Mouse (Mus musculus): ENCODE measurements around the gene Actr1b. TPM values are rescaled to one million over a fixed set of nuclear protein-coding genes. Genes with fewer than 3 reads are reported as not detected.
"Not testable (repeated sequence)": the region's sequence is repeated elsewhere in the genome, so short reads cannot be mapped to it uniquely, and the experiment has no call there.

Actr1b gene
- polyA plus RNA-seq, 1 experiment: 52.4 TPM

DNA sequence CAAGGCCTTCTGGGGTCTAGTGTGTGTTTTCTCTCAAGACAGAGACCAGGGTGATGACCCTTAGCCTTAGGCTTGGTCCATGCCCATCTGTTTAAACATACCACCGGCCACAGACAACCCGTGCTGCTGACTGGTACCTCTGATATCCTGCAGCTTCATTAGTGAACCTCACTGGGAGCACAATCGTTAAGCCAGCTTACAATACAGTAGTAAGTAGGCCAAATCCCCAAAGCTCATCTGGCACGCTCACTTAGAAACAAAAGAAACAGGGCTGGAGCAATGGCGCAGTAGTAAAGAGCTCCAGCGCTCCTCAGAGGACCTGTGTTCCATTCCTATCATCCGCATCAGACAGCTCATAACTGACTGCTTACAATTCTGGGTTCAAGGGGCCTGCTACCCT is 33.3 kb downstream of the Actr1b start:
- H3K4me1 ChIP-seq (ENCODE audit: control insufficient read depth, insufficient read depth, insufficient read length, low read length): no peaks in the 10 kb centered on the region
- H3K4me3 ChIP-seq (ENCODE audit: insufficient read depth, low read depth, low read length): no peak overlapping the region

DNA sequence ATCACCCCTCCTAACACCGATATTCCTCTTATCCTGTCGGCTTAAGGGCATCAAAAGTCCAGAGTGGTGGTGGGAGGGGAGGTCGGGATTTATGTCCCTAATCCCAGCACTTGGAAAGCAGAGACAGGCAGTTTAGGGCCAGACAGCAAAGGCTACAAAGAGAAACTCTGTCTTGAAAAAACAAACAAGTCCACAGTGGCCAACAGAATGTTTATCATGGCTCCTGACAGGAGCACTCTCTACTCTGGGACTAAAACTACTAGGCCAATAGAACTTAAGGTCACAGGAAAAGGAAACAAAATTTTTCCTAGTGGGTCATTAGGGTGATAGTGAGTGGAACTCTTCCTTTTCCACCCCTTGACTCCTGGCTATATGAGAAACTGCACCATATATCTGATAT is 39.3 kb downstream of the Actr1b start:
- Histone ChIP-seq H3K4me1 (ENCODE audit: control insufficient read depth, insufficient read depth, insufficient read length, low read length) (no peaks in the 10 kb centered on the region), H3K27ac (replicated peaks; ENCODE audit: low read depth, low read length) (no peak overlapping the region), H3K4me3 (ENCODE audit: insufficient read depth, low read depth, low read length) (no peak overlapping the region)

More for the DNA sequence above, 33.3 kb downstream of the Actr1b start:
- no peak overlapping the region for H3K27ac ChIP-seq (replicated peaks; ENCODE audit: low read depth, low read length)

DNA sequence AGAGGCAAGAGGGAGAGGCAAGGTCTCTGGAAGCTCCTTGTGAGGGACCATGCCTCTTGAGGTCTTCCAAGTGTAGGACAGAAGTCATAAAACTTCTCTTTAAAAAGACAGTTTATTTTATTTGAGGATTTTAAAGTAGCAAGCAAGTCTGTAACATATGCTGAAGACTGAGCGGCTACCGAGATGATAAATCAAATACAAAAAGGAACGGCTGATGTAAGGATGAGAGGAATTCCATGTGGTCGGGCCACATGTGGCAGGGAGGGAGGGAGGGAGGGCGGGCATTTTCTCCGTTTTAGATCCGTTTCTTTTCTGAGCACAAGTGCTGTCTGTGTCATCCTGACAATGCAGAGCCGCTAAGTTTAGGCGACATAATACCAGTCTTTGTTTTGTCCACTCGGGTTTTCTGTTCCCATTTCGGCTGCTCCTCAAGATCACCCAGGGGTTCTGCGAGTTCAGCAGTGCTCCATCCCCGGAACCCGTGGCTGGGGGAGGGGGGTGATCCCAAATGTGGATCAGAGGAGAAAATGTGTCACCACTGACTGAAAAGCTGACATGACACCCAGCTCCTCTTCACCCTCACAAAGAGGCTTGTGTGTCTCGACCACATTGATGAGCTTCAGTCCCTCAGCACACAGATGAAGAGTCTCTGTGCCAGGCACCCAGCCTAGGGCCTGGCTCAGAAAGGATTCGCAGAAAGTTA is 41.4 kb downstream of the Actr1b start:
- no peaks in the 10 kb centered on the region for H3K4me1 ChIP-seq (ENCODE audit: control insufficient read depth, insufficient read depth, insufficient read length, low read length)
- H3K4me3 ChIP-seq (ENCODE audit: insufficient read depth, low read depth, low read length): no peak overlapping the region
- no peak overlapping the region for H3K27ac ChIP-seq (replicated peaks; ENCODE audit: low read depth, low read length)

DNA sequence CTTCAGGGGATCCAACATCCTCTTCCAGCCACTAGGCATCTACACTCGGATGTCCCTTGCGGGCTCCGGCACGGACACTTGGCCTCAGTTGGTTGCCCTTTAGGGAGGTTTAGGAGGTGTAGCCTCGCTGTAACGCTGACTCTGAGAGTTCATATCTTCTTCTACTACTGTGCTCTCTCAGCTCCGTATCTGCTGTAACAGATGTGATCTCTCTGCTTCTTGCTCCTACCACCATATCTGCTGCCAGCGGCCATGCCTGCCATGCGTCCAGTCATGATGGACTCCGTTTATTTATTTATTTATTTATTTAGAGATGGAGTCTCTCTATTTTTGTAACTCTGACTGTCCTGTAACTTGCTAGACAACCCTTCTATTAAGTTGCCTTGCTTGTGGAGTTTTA is 43.0 kb downstream of the Actr1b start:
- H3K4me3 ChIP-seq (ENCODE audit: insufficient read depth, low read depth, low read length): no peak overlapping the region
- H3K27ac ChIP-seq (replicated peaks; ENCODE audit: low read depth, low read length): no peak overlapping the region

DNA sequence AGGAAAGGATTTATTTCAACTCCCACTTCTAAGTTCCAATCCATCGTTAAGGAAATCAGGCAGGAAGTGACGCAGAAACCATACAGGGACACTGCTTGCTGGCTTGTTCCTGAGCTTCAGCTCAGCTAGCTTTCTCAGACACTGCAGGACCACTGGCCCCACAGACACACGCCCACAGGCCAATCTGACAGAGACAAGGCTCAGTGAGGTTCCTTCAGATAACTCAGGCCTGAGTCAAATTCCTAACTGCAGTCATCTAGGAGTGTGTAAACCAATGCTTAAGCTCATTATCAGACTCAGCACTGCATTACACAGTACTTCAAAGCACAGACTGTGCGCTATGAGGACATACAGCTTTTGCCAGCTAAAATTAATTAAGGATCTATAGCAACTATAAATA is 44.0 kb downstream of the Actr1b start:
- Histone ChIP-seq H3K4me3 (ENCODE audit: insufficient read depth, low read depth, low read length) (no peak overlapping the region), H3K4me1 (ENCODE audit: control insufficient read depth, insufficient read depth, insufficient read length, low read length) (no peaks in the 10 kb centered on the region), H3K27ac (replicated peaks; ENCODE audit: low read depth, low read length) (no peak overlapping the region)

More for the DNA sequence above, 43.0 kb downstream of the Actr1b start:
- no peaks in the 10 kb centered on the region for H3K4me1 ChIP-seq (ENCODE audit: control insufficient read depth, insufficient read depth, insufficient read length, low read length)

DNA sequence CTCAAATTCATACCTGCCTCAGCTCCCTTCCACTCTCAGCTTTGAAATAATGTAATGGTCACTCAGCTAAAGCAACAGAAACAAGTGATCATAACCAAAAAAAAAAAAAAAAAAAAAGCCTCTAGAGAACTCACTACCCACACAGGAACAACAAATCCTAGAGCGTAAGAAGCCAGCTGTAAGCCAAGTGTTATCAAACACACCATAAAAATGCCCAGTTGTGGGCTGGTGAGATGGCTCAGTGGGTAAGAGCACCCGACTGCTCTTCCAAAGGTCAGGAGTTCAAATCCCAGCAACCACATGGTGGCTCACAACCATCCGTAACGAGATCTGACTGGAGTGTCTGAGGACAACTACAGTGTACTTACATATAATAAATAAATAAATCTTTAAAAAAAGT is 46.2 kb downstream of the Actr1b start:
- not testable (repeated sequence) for H3K27ac ChIP-seq (replicated peaks; ENCODE audit: low read depth, low read length); H3K4me1 ChIP-seq (ENCODE audit: control insufficient read depth, insufficient read depth, insufficient read length, low read length); H3K4me3 ChIP-seq (ENCODE audit: insufficient read depth, low read depth, low read length)

DNA sequence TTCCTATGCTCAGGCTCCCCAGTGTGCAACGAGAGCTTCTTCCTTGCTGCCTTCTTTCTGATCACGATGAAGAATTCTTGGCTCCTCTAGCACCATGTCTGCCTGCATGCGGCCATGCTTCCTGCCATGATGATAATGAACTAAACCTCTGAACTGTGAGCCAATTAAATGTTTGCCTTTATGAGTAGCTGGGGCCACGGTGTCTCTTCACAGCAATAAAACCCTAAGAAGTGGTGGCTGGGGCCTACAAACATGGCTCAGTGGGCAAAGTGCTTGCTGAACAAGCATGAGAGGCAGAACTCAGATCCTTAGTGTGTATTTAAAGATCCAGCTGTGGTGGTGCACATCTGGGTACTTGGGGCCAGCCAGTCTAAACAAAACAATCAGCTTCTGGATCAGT is 48.3 kb downstream of the Actr1b start:
- Histone ChIP-seq H3K4me3 (ENCODE audit: insufficient read depth, low read depth, low read length) (no peak overlapping the region), H3K27ac (replicated peaks; ENCODE audit: low read depth, low read length) (no peak overlapping the region), H3K4me1 (ENCODE audit: control insufficient read depth, insufficient read depth, insufficient read length, low read length) (no peaks in the 10 kb centered on the region)

DNA sequence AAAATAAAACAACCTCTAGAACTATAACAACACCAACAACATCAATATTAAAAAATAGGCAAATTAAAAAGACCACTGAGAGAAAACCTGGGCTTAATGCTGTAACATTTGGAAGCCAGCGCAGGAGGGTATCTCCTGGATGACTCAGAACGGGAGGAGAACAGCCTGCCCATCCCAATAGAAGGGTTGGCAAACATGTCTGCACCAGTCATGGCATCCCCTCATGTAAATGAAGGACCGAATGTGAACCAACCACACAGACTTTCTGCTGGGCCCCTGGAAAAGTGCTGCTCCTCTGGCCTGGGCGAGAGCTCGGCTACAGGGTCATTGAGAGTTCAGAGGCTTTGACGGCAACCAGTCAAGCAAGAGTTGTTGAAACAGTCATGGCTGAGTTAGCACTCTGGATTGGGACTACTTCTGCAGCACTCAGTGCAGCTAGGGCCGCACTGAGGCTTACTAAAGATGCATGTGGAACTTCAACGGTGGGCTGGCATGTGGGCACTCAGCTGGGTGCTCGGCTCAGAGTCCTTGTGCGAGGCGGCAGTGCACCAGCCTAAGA is 49.0 kb downstream of the Actr1b start:
- H3K4me1 ChIP-seq (ENCODE audit: control insufficient read depth, insufficient read depth, insufficient read length, low read length): no peaks in the 10 kb centered on the region
- no peak overlapping the region for H3K4me3 ChIP-seq (ENCODE audit: insufficient read depth, low read depth, low read length)
- H3K27ac ChIP-seq (replicated peaks; ENCODE audit: low read depth, low read length): no peak overlapping the region

DNA sequence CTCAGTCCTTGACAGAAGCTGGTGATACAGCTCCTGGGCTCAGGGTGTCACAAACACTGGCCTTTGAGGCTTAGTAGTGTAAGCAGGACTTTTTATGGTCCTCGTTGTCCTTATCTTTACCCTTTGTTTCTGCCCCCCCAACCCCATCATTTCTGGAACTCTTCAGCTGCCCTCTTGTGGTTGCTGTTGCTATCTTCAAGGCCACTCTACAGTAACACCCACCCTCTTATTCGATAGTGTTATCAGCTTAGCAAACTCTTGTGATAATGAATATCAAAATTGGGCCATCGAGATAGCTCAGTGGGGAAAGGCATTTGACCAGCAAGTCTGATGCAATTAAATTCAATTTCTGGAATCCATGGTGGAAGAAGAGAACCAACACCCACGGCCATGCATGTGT is 49.8 kb downstream of the Actr1b start:
- H3K27ac ChIP-seq (replicated peaks; ENCODE audit: low read depth, low read length): no peak overlapping the region
- H3K4me3 ChIP-seq (ENCODE audit: insufficient read depth, low read depth, low read length): no peak overlapping the region
- no peaks in the 10 kb centered on the region for H3K4me1 ChIP-seq (ENCODE audit: control insufficient read depth, insufficient read depth, insufficient read length, low read length)

DNA sequence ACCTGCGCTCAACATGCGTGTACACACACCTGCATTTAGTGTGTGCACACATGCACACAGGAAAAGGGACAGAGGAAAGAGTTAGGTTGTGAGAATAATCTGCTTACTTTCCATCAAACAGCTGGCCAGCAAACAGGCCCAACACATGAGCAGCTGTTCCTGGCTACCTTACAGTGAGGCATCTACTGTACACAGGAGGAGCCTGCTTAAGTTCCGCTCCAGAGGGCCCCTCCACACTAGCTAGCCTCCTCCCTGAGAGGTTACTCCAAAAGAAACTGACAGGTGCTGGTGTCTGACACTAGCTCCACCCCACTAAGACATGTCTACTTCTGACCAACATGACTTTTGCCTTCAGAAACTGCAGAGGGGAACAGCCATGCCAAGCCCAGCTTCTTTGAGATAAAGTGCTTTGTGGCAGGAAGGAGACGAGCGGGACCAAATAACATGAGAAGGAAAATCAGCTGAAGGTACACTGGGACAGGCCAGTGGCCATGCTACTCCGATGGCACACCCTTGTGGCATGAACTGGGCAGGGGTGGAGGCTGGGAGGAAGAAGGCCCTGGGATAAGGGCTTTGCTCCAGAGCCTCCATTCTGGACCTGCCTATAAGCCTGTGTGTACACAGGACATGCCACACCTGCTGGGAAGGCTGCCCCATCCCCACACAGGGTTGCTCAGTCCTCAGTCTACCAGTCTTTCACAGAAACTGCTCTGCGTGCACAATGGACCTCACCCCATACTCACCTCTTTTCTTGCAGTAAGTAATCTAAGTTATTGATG is 55.4 kb downstream of the Actr1b start:
- Histone ChIP-seq H3K27ac (replicated peaks; ENCODE audit: low read depth, low read length) (no peak overlapping the region), H3K4me3 (ENCODE audit: insufficient read depth, low read depth, low read length) (no peak overlapping the region), H3K4me1 (ENCODE audit: control insufficient read depth, insufficient read depth, insufficient read length, low read length) (no peaks in the 10 kb centered on the region)

DNA sequence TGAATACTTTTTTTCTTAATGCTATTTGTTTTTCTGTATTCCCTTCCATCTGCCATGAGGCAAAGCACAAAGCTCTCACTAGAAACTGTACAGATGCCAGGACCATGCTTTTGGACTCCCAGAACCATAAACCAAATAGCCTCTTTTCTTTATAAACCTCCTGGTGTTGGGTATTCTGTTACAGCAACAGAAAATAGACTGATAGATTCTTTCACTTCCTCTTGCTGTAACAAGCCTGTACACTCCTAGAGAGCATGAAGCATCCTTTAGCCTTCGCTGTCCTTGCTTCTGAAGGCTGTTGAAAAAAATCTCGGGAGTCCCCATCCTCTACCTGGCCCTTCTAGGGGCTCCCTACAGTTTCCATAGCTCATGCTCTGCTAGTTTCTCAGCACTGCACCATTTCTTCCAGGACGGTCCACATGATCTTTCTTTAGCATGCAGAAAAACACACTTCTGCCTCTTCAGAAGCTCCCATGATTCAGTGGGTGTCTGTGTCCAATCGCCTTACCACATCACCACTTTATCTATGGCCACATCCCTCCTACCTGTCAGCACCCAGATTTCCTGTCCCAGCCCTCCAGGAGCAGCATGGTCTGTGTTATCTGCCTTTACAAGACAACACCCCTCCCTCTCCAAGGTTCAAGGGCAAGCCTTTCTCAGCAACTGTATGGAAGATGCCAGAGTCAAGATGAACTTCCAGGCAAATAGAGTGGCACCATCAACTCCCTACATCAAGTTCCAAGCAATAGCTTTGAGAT is 56.4 kb downstream of the Actr1b start:
- no peak overlapping the region for H3K27ac ChIP-seq (replicated peaks; ENCODE audit: low read depth, low read length)
- no peaks in the 10 kb centered on the region for H3K4me1 ChIP-seq (ENCODE audit: control insufficient read depth, insufficient read depth, insufficient read length, low read length)
- no peak overlapping the region for H3K4me3 ChIP-seq (ENCODE audit: insufficient read depth, low read depth, low read length)

DNA sequence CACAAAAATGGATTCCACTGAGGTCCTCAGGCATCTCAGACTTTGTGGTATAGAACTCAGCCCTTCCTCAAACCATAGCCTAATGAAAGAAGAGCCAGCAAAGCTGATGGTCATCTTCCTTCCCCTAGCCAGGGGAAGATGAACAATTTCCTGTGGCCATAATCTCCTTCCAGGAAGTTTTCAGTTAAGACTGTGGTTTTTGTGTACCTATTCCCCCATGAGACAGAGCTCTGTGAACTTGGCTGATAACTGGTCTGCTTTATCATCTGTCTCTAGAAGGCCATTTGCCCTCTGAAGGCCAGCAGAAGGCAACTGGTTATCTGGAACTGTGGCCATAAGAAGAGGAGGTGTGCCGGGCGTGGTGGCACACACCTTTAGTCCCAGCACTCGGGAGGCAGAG is 58.0 kb downstream of the Actr1b start:
- Histone ChIP-seq H3K4me1 (ENCODE audit: control insufficient read depth, insufficient read depth, insufficient read length, low read length) (no peaks in the 10 kb centered on the region), H3K4me3 (ENCODE audit: insufficient read depth, low read depth, low read length) (no peak overlapping the region), H3K27ac (replicated peaks; ENCODE audit: low read depth, low read length) (no peak overlapping the region)

DNA sequence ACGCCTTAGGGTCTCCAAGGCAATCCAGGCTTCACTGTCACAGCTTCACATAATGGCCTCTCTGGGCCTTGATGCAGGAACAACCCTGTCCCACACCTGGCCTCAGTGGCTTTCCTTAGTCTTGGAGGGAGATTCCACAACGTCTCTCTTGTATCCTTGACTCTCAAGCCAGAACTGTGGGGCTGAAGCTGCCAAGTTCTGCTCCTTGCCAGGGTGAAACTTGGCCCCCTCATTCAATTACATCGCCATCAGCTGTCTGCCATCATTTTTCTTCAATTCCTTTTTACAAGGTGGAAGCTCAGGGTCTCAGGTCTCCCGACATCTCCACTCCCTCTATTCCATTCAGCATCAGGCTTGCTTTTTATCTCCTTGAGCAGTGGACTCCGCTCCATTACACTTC is 59.2 kb downstream of the Actr1b start:
- Histone ChIP-seq H3K27ac (replicated peaks; ENCODE audit: low read depth, low read length) (no peak overlapping the region), H3K4me3 (ENCODE audit: insufficient read depth, low read depth, low read length) (no peak overlapping the region), H3K4me1 (ENCODE audit: control insufficient read depth, insufficient read depth, insufficient read length, low read length) (no peaks in the 10 kb centered on the region)
